Mouse (Mus musculus): ENCODE data around the gene Cbx4. TPM values are rescaled to one million over a fixed set of nuclear protein-coding genes. Genes with fewer than 3 reads are reported as not detected.
"Not testable (repeated sequence)": the region's sequence is repeated elsewhere in the genome, so short reads cannot be mapped to it uniquely, and the experiment has no call there.

Gene Cbx4
- polyA plus RNA-seq, 1 experiment from 2014 or later = 11.5 TPM

- 65% methylated on average over 5 of the region's 6 CpGs for WGBS
These were observed 20.3 kb upstream of the Cbx4 start for GRCm38 (mm10) chr11:119106289-119106688.

DNA sequence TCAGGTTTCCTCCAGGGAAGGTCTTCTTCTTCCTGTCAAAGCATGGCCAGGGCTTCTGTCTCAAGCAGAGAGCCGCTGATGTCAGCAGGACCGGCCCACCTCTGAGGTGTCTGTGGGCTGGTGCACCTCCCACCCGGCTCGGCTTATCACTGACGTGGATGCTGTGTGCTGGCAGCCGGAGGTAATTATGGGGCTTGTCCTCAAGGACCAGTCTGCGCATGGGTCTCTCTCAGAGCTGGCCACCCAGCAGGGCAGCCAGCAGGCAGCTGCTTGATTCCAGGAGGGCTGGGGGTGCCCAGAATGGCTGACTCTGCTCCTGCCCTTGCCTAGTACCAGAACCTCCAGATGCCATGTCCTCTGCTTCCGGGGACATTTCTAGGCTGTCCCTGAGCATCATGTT lies 19.7 kb upstream of the Cbx4 start:
- 60% methylated on average over 8 of the region's 8 CpGs for WGBS

More at GRCm38 (mm10) chr11:119106289-119106688, 20.3 kb upstream of the Cbx4 start:
- no peak for ATAC-seq
- Histone ChIP-seq H3K9me3 (replicated peaks) (no peaks in the 10 kb centered on the region), H3K36me3 (ENCODE audit: poor library complexity, severe bottlenecking) (no peaks in the 10 kb centered on the region), H3K27me3 (0 out of 2 replicates have a peak, but pooled peaks cover 4% of the 10 kb centered on the region), H3K4me1 (peaks cover 7% of the 10 kb centered on the region), H3K9ac (no peak overlapping the region), H3K4me3 (no peak overlapping the region), H3K27ac (no peak overlapping the region), H3K4me2 (no peak overlapping the region)

DNA sequence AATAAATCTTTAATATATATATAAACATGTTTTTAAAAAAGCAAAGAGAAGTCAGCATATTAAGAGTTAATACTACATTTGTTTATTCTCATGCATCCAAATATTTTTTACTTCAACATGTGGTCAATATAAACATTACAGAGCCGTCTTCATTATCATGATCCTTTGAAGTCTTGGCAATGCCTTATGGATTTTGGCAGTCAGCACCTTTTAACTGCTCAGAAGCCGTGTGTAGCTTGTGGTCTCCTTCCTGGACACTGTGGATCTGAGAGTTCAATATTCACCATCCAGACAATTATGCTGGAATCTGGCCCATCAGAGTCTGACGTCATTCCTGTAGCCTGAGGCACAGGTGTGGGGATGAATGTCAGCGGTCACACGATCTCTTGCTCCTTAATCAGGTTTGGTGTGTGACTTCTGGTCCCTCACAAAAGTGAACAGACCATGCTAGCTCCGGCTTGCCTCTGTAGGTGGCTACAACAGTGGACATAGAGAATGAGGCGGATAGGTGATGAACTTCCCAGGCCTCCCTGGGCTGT lies 19.1 kb upstream of the Cbx4 start:
- Histone ChIP-seq H3K4me2 (no peak overlapping the region), H3K9me3 (replicated peaks) (no peaks in the 10 kb centered on the region), H3K27me3 (no peaks in the 10 kb centered on the region), H3K36me3 (ENCODE audit: poor library complexity, severe bottlenecking) (no peaks in the 10 kb centered on the region), H3K9ac (no peak overlapping the region), H3K4me3 (no peak overlapping the region), H3K27ac (no peak overlapping the region), H3K4me1 (peaks cover 7% of the 10 kb centered on the region)
- WGBS = 78% methylated on average over 7 of the region's 7 CpGs
- ATAC-seq = no peak

More for the DNA sequence above, 19.7 kb upstream of the Cbx4 start:
- Histone ChIP-seq H3K36me3 (ENCODE audit: poor library complexity, severe bottlenecking) (no peaks in the 10 kb centered on the region), H3K27me3 (0 out of 2 replicates have a peak, but pooled peaks cover 4% of the 10 kb centered on the region), H3K4me1 (peaks cover 7% of the 10 kb centered on the region), H3K4me2 (no peak overlapping the region), H3K9me3 (replicated peaks) (no peaks in the 10 kb centered on the region), H3K9ac (no peak overlapping the region), H3K4me3 (no peak overlapping the region), H3K27ac (no peak overlapping the region)
- ATAC-seq = no peak

GRCm38 (mm10) chr11:119103991-119104390 lies 18.0 kb upstream of the Cbx4 start:
- no peak for ATAC-seq
- WGBS = 93% methylated on average over 3 of the region's 3 CpGs
- Histone ChIP-seq H3K27me3 (no peaks in the 10 kb centered on the region), H3K36me3 (ENCODE audit: poor library complexity, severe bottlenecking) (no peaks in the 10 kb centered on the region), H3K9me3 (replicated peaks) (no peaks in the 10 kb centered on the region), H3K4me1 (peaks cover 7% of the 10 kb centered on the region), H3K4me3 (no peak overlapping the region), H3K27ac (no peak overlapping the region), H3K4me2 (no peak overlapping the region), H3K9ac (no peak overlapping the region)

DNA sequence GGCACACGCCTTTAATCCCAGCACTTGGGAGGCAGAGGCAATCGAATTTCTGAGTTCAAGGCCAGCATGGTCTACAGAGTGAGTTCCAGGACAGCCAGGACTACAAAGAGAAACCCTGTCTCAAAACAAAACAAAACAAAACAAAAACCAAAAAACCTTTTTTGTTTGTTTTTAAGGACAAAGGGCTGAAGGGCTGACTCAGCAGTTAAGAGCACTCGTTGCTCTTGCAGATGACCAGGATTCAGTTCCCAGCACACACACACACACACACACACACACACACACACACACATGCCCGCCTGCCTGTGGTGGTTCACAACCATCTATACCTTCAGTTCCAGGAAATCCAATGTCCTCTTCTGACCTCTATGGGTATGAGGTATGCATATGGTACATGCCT lies 14.3 kb upstream of the Cbx4 start:
- not testable (repeated sequence) for H3K4me2 ChIP-seq; H3K27me3 ChIP-seq; H3K36me3 ChIP-seq (ENCODE audit: poor library complexity, severe bottlenecking); H3K4me1 ChIP-seq; H3K9me3 ChIP-seq (replicated peaks); H3K4me3 ChIP-seq; ATAC-seq; H3K9ac ChIP-seq; H3K27ac ChIP-seq
- WGBS = 74% methylated on average over 4 of the region's 4 CpGs

- ATAC-seq = no peak
- Histone ChIP-seq H3K9ac (no peak overlapping the region), H3K9me3 (replicated peaks) (no peaks in the 10 kb centered on the region), H3K36me3 (ENCODE audit: poor library complexity, severe bottlenecking) (no peaks in the 10 kb centered on the region), H3K4me1 (0 out of 2 replicates have a peak, but pooled peaks cover 4% of the 10 kb centered on the region), H3K4me2 (no peak overlapping the region), H3K27me3 (peaks cover 6% of the 10 kb centered on the region; the same call in 1 of the 2 replicates), H3K4me3 (no peak overlapping the region), H3K27ac (no peak overlapping the region)
- WGBS = 66% methylated on average over 4 of the region's 4 CpGs
These were observed 12.2 kb upstream of the Cbx4 start for GRCm38 (mm10) chr11:119098202-119098601.

- no peak for ATAC-seq
- Histone ChIP-seq H3K4me2 (no peak overlapping the region), H3K36me3 (ENCODE audit: poor library complexity, severe bottlenecking) (no peaks in the 10 kb centered on the region), H3K27me3 (peaks cover 18% of the 10 kb centered on the region), H3K27ac (no peak overlapping the region), H3K4me3 (no peak overlapping the region), H3K9me3 (replicated peaks) (no peaks in the 10 kb centered on the region), H3K4me1 (peaks cover 14% of the 10 kb centered on the region), H3K9ac (no peak overlapping the region)
- WGBS = 54% methylated on average over 3 of the region's 3 CpGs
These were observed 9.4 kb upstream of the Cbx4 start for GRCm38 (mm10) chr11:119095441-119095840.

GRCm38 (mm10) chr11:119093322-119093721 lies 7.3 kb upstream of the Cbx4 start:
- no peaks in the 10 kb centered on the region for H3K9me3 ChIP-seq (replicated peaks)
- no peak overlapping the region for H3K4me3 ChIP-seq
- peaks cover 38% of the 10 kb centered on the region for H3K27me3 ChIP-seq
- H3K4me2 ChIP-seq = no peak overlapping the region
- H3K4me1 ChIP-seq = peaks cover 30% of the 10 kb centered on the region
- no peak overlapping the region for H3K9ac ChIP-seq
- no peak overlapping the region for H3K27ac ChIP-seq
- no peaks in the 10 kb centered on the region for H3K36me3 ChIP-seq (ENCODE audit: poor library complexity, severe bottlenecking)
- no peak for ATAC-seq
- 81% methylated on average over 1 of the region's 1 CpGs for WGBS

DNA sequence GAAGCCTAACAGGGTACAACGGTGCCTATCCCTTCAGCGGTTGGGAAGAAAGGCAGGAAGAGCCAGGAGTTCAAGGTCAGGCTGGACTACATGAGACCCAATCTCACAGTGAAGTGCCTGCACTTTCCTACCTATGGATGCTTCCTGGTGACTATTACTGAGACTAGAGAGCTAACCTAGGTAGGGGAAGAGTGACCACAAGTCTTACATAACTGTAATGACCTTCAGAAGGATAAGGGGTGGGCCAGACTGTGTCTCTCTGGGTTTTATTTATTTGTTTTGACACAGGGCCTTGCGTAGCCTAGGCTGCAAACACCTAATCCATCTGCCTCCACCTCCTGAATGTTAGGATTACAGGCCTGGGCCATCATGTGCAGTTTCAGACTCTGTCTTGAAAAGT lies 6.3 kb upstream of the Cbx4 start:
- ATAC-seq = no peak
- H3K27me3 ChIP-seq = peaks cover 46% of the 10 kb centered on the region

DNA sequence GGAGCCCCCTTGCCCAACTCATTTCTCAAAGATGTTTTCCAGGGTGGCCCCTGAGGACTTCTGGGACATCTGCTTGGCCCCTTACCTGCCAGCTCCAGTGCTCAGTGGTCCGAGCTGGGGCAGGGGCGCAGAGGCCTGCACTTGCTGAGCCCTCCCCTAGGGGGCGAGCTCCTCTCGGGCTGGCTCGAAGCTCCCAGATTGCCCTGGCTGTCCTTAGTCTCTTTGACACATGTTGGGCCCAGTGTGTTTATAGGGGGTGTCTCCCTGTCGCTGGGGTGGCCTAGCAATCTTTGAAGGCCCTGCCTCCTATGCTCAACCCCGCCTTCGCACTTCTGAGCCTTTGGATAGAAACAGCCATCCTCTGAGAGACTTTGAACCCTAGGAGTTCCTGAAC lies 5.6 kb upstream of the Cbx4 start:
- Histone ChIP-seq H3K27me3 (peaks cover 53% of the 10 kb centered on the region), H3K27ac (no peak overlapping the region), H3K9ac (0 out of 2 replicates have a peak overlapping the region, but pooled peaks have one; percentile 73), H3K36me3 (ENCODE audit: poor library complexity, severe bottlenecking) (no peaks in the 10 kb centered on the region), H3K9me3 (replicated peaks) (no peaks in the 10 kb centered on the region), H3K4me3 (no peak overlapping the region), H3K4me1 (peaks cover 40% of the 10 kb centered on the region), H3K4me2 (peak overlapping the region; percentile 95)
- peak; percentile 43 for ATAC-seq
- WGBS = 1% methylated on average over 8 of the region's 8 CpGs

More for the DNA sequence above, 6.3 kb upstream of the Cbx4 start:
- H3K27ac ChIP-seq = no peak overlapping the region
- 79% methylated on average over 3 of the region's 3 CpGs for WGBS
- H3K9me3 ChIP-seq (replicated peaks) = no peaks in the 10 kb centered on the region
- H3K36me3 ChIP-seq (ENCODE audit: poor library complexity, severe bottlenecking) = no peaks in the 10 kb centered on the region
- H3K4me3 ChIP-seq = no peak overlapping the region
- peaks cover 35% of the 10 kb centered on the region for H3K4me1 ChIP-seq
- no peak overlapping the region for H3K9ac ChIP-seq
- H3K4me2 ChIP-seq = no peak overlapping the region

GRCm38 (mm10) chr11:119090961-119091597 lies 5.1 kb upstream of the Cbx4 start:
- Histone ChIP-seq H3K27me3 (peaks cover 54% of the 10 kb centered on the region), H3K4me3 (peak overlapping the region; percentile 54), H3K4me2 (peak overlapping the region; percentile 95), H3K9me3 (replicated peaks) (no peaks in the 10 kb centered on the region), H3K27ac (no peak overlapping the region), H3K4me1 (peaks cover 43% of the 10 kb centered on the region), H3K36me3 (ENCODE audit: poor library complexity, severe bottlenecking) (no peaks in the 10 kb centered on the region), H3K9ac (peak overlapping the region; percentile 73)
- under 1% methylated on average over 32 of the region's 42 CpGs for WGBS
- peak; percentile 25; the same call in 1 of the 2 replicates for ATAC-seq

- ATAC-seq = no peak
- no peaks in the 10 kb centered on the region for H3K9me3 ChIP-seq (replicated peaks)
- H3K4me3 ChIP-seq = peak overlapping the region; percentile 54
- H3K27me3 ChIP-seq = peaks cover 54% of the 10 kb centered on the region
- peak overlapping the region; percentile 95 for H3K4me2 ChIP-seq
- peak overlapping the region; percentile 73 for H3K9ac ChIP-seq
- peaks cover 39% of the 10 kb centered on the region for H3K4me1 ChIP-seq
- H3K36me3 ChIP-seq (ENCODE audit: poor library complexity, severe bottlenecking) = no peaks in the 10 kb centered on the region
- H3K27ac ChIP-seq = no peak overlapping the region
- under 1% methylated on average over 70 of the region's 75 CpGs for WGBS
These were observed 4.3 kb upstream of the Cbx4 start for GRCm38 (mm10) chr11:119090076-119090960.

Data from forebrain, embryonic 13.5 days (tissue).